Mouse (Mus musculus) left cerebral cortex, adult 2 months (tissue): ENCODE results near the gene Cept1. TPM values are rescaled to one million over a fixed set of nuclear protein-coding genes. Genes with fewer than 3 reads are reported as not detected.

ENCODE experiments used
- DNase-seq, 2 experiments: peaks; one replicate each; pipeline ENCODE4 v3.0.0; 2021 to 2022; ENCODE audit warnings: low spot score in 2 of 2, mixed read lengths in 1 of 2; ENCODE audit errors: extremely low spot score in 1 of 2
- H3K27ac ChIP-seq: fragments of 200-600 bp; 2 replicates; pipeline ENCODE4 v1.8.1; 2022
- H3K4me3 ChIP-seq: fragments of 200-600 bp; 2 replicates; pipeline ENCODE4 v1.8.1; 2022
- CTCF ChIP-seq: fragments of 200-600 bp; IDR thresholded peaks from 2 replicates; pipeline ENCODE4 v1.8.1; 2022; ENCODE audit warnings: antibody characterized with exemption, mild to moderate bottlenecking, moderate library complexity
- intact Hi-C: fragments of 180-260 bp; cut with DNase I; formaldehyde crosslinking; loops from one replicate; pipeline ENCODE4 v1.15.1; 2025
- total RNA-seq, 2 experiments: library from RNA; stranded (reverse); gene quantifications; 2 replicates each; pipeline ENCODE4 v1.2.3; 2021

The Cept1 gene
- total RNA-seq, 2 experiments from 2014 or later, result 45.9 to 52.6 TPM

GRCm38 (mm10) chr3:106528032-106528431 is 19.6 kb downstream of the Cept1 start:
- intact Hi-C loops, result no loop called here
- H3K27ac ChIP-seq, result no peak overlapping the region
- no peak overlapping the region for H3K4me3 ChIP-seq
- no peak for TF ChIP-seq CTCF
- no peak for DNase-seq

- intact Hi-C loops, result no loop called here
- DNase-seq, result no peak
- TF ChIP-seq CTCF, result no peak
- Histone ChIP-seq H3K4me3 (no peak overlapping the region), H3K27ac (no peak overlapping the region)
These were observed 21.2 kb downstream of the Cept1 start for GRCm38 (mm10) chr3:106526411-106526810.

GRCm38 (mm10) chr3:106522730-106523129 is 24.9 kb downstream of the Cept1 start:
- intact Hi-C loops, result no loop called here
- Histone ChIP-seq H3K4me3 (no peak overlapping the region), H3K27ac (no peak overlapping the region)
- TF ChIP-seq CTCF, result no peak
- no peak for DNase-seq

GRCm38 (mm10) chr3:106515016-106515415 is 32.6 kb downstream of the Cept1 start:
- Histone ChIP-seq H3K27ac (no peak overlapping the region), H3K4me3 (no peak overlapping the region)
- no peak for TF ChIP-seq CTCF
- no peak for DNase-seq
- intact Hi-C loops, result no loop called here

- TF ChIP-seq CTCF, result no peak
- no peak for DNase-seq
- H3K4me3 ChIP-seq, result no peak overlapping the region
- intact Hi-C loops, result no loop called here
- H3K27ac ChIP-seq, result no peak overlapping the region
These were observed 36.9 kb downstream of the Cept1 start for GRCm38 (mm10) chr3:106510669-106511068.

GRCm38 (mm10) chr3:106502892-106503291 is 44.7 kb downstream of the Cept1 start:
- H3K27ac ChIP-seq, result no peak overlapping the region
- intact Hi-C loops, result no loop called here
- no peak for DNase-seq
- no peak overlapping the region for H3K4me3 ChIP-seq
- TF ChIP-seq CTCF, result no peak

GRCm38 (mm10) chr3:106500510-106500909 is 47.1 kb downstream of the Cept1 start:
- Histone ChIP-seq H3K27ac (no peak overlapping the region), H3K4me3 (no peak overlapping the region)
- intact Hi-C loops, result no loop called here
- DNase-seq, result no peak
- no peak for TF ChIP-seq CTCF

- no peak for TF ChIP-seq CTCF
- intact Hi-C loops, result no loop called here
- DNase-seq, result no peak
- Histone ChIP-seq H3K4me3 (no peak overlapping the region), H3K27ac (no peak overlapping the region)
These were observed 50.6 kb downstream of the Cept1 start for GRCm38 (mm10) chr3:106496996-106497395.

GRCm38 (mm10) chr3:106496045-106496721 is 51.4 kb downstream of the Cept1 start:
- no peak overlapping the region for H3K4me3 ChIP-seq
- H3K27ac ChIP-seq, result peak overlapping the region; percentile 36; the same call in 1 of the 2 replicates
- TF ChIP-seq CTCF, result no peak
- intact Hi-C loops, result no loop called here
- no peak for DNase-seq

GRCm38 (mm10) chr3:106495346-106496044 is 52.1 kb downstream of the Cept1 start:
- no peak for DNase-seq
- TF ChIP-seq CTCF, result no peak
- peak overlapping the region; percentile 36; the same call in 1 of the 2 replicates for H3K27ac ChIP-seq
- intact Hi-C loops, result no loop called here
- H3K4me3 ChIP-seq, result no peak overlapping the region

- TF ChIP-seq CTCF, result no peak
- H3K4me3 ChIP-seq, result no peak overlapping the region
- intact Hi-C loops, result no loop called here
- H3K27ac ChIP-seq, result no peak overlapping the region
- DNase-seq, result no peak
These were observed 53.1 kb downstream of the Cept1 start for GRCm38 (mm10) chr3:106494417-106494950.

- no peak for TF ChIP-seq CTCF
- DNase-seq, result no peak
- intact Hi-C loops, result no loop called here
These were observed 53.7 kb downstream of the Cept1 start for GRCm38 (mm10) chr3:106493882-106494281.

GRCm38 (mm10) chr3:106493202-106493601 is 54.4 kb downstream of the Cept1 start:
- intact Hi-C loops, result no loop called here
- Histone ChIP-seq H3K27ac (no peak overlapping the region), H3K4me3 (no peak overlapping the region)
- DNase-seq, result no peak
- TF ChIP-seq CTCF, result no peak

More at GRCm38 (mm10) chr3:106493882-106494281, 53.7 kb downstream of the Cept1 start:
- no peak overlapping the region for H3K27ac ChIP-seq
- H3K4me3 ChIP-seq, result no peak overlapping the region
